Mouse (Mus musculus) embryonic facial prominence, embryonic 10.5 days (tissue): Measurements from ENCODE around the gene Sla2. TPM values are rescaled to one million over a fixed set of nuclear protein-coding genes. Genes with fewer than 3 reads are reported as not detected.
"Not testable (repeated sequence)": the region's sequence is repeated elsewhere in the genome, so short reads cannot be mapped to it uniquely, and the experiment has no call there.

Source experiments
- DNase-seq: peaks from one replicate; pipeline ENCODE4 v3.0.0-alpha.2; 2017; ENCODE audit warnings: low spot score
- H3K27ac ChIP-seq: fragments of 300-500 bp; sonication (generic); replicated peaks from 2 replicates; pipeline ENCODE4 v1.5.1; 2016; ENCODE audit warnings: mild to moderate bottlenecking
- H3K27me3 ChIP-seq: fragments of 300-500 bp; sonication (generic); replicated peaks from 2 replicates; pipeline ENCODE4 v1.6.1; 2016; ENCODE audit warnings: low read depth, mild to moderate bottlenecking; ENCODE audit not compliant: poor library complexity, severe bottlenecking
- H3K36me3 ChIP-seq: fragments of 300-500 bp; sonication (generic); replicated peaks from 2 replicates; pipeline ENCODE4 v1.6.1; 2016; ENCODE audit warnings: mild to moderate bottlenecking, moderate library complexity
- H3K4me1 ChIP-seq: fragments of 300-500 bp; sonication (generic); 2 replicates; pipeline ENCODE4 v1.6.1; 2016
- H3K4me3 ChIP-seq: fragments of 300-500 bp; sonication (generic); 2 replicates; pipeline ENCODE4 v1.5.1; 2016; ENCODE audit warnings: mild to moderate bottlenecking, moderate library complexity
- H3K9me3 ChIP-seq: fragments of 300-500 bp; sonication (generic); 2 replicates; pipeline ENCODE4 v1.6.1; 2016; ENCODE audit warnings: mild to moderate bottlenecking
- WGBS: fragments of 180-500 bp; shearing (Covaris S2); methylation state at CpG from one replicate; pipeline ENCODE4 v1.1.7; 2016; 5-methylcytosine and 5-hydroxymethylcytosine counted together
- polyA plus RNA-seq: library from polyadenylated mRNA; unstranded; fragments of >200 nt; fragmentation: Nextera tagmentation; extraction: Ambion mirVana; gene quantifications from 2 replicates; pipeline ENCODE4 v1.2.1, GENCODE M21; 2016

Gene Sla2
- polyA plus RNA-seq, 1 experiment from 2014 or later = 0.49 TPM

GRCm38 (mm10) chr2:156841028-156841840 is 45.8 kb downstream of the Sla2 start:
- peaks cover 41% of the 10 kb centered on the region for H3K36me3 ChIP-seq
- under 1% methylated on average over 42 of the region's 42 CpGs for WGBS

GRCm38 (mm10) chr2:156840301-156841027 is 46.5 kb downstream of the Sla2 start:
- Histone ChIP-seq H3K27ac (peak overlapping the region; percentile 99), H3K4me1 (peaks cover 58% of the 10 kb centered on the region), H3K36me3 (peaks cover 41% of the 10 kb centered on the region), H3K27me3 (no peaks in the 10 kb centered on the region), H3K9me3 (no peaks in the 10 kb centered on the region), H3K4me3 (peak overlapping the region; percentile 96)
- WGBS = 1% methylated on average over 75 of the region's 79 CpGs
- peak; percentile 86 for DNase-seq

More at GRCm38 (mm10) chr2:156841028-156841840, 45.8 kb downstream of the Sla2 start:
- no peaks in the 10 kb centered on the region for H3K9me3 ChIP-seq
- H3K27ac ChIP-seq = peak overlapping the region; percentile 99
- H3K4me1 ChIP-seq = peaks cover 63% of the 10 kb centered on the region
- H3K4me3 ChIP-seq = peak overlapping the region; percentile 96
- peak; percentile 73 for DNase-seq
- no peaks in the 10 kb centered on the region for H3K27me3 ChIP-seq

GRCm38 (mm10) chr2:156839319-156840191 is 47.4 kb downstream of the Sla2 start, which contains the start of gene Tgif2:
Tgif2 (plus strand) TSS chr2:156840007.
- WGBS = under 1% methylated on average over 61 of the region's 61 CpGs
- Histone ChIP-seq H3K4me3 (peak within 1 kb of the TSS; percentile 96), H3K36me3 (peaks cover 41% of the 10 kb centered on the region), H3K27me3 (no peaks in the 10 kb centered on the region), H3K9me3 (no peaks in the 10 kb centered on the region), H3K4me1 (peaks cover 49% of the 10 kb centered on the region), H3K27ac (peak within 1 kb of the TSS; percentile 99)
- DNase-seq = peak; percentile 99

GRCm38 (mm10) chr2:156838839-156839238 is 48.2 kb downstream of the Sla2 start:
- peaks cover 42% of the 10 kb centered on the region for H3K4me1 ChIP-seq
- peak overlapping the region; percentile 96 for H3K4me3 ChIP-seq
- 0 out of 2 replicates have a peak, but pooled peaks cover 5% of the 10 kb centered on the region for H3K9me3 ChIP-seq
- DNase-seq = no peak
- H3K27me3 ChIP-seq = no peaks in the 10 kb centered on the region
- WGBS = 65% methylated on average over 6 of the region's 6 CpGs
- H3K36me3 ChIP-seq = peaks cover 43% of the 10 kb centered on the region
- peak overlapping the region; percentile 99 for H3K27ac ChIP-seq

- Histone ChIP-seq H3K4me3 (no peak overlapping the region), H3K9me3 (peaks cover 31% of the 10 kb centered on the region), H3K4me1 (peaks cover 15% of the 10 kb centered on the region), H3K27ac (no peak overlapping the region), H3K27me3 (no peaks in the 10 kb centered on the region), H3K36me3 (peaks cover 88% of the 10 kb centered on the region)
- WGBS = 96% methylated on average over 11 of the region's 11 CpGs
- DNase-seq = no peak
Measured at GRCm38 (mm10) chr2:156834336-156834735, 52.7 kb downstream of the Sla2 start.

GRCm38 (mm10) chr2:156825128-156825527 is 61.9 kb downstream of the Sla2 start:
- H3K36me3 ChIP-seq = peaks cover 22% of the 10 kb centered on the region
- H3K4me3 ChIP-seq, DNase-seq, H3K9me3 ChIP-seq, H3K27ac ChIP-seq, H3K27me3 ChIP-seq, H3K4me1 ChIP-seq: not testable (repeated sequence)
- WGBS = 85% methylated on average over 6 of the region's 6 CpGs

Other genes starting within 250 kb of the Sla2 start
- 82.9 and 91.7 TPM in 2 replicates for gene Myl9, start 111.8 kb downstream of the Sla2 start, polyA plus RNA-seq
- gene Tgif2, start 47.2 kb downstream of the Sla2 start, polyA plus RNA-seq = 112 and 114 TPM in 2 replicates
- 9.9 and 10.0 TPM in 2 replicates for gene 4930518I15Rik, start 29.2 kb downstream of the Sla2 start, polyA plus RNA-seq
- gene Rab5if, start 24.1 kb downstream of the Sla2 start, polyA plus RNA-seq = 174 and 187 TPM in 2 replicates
- 40.4 and 41.1 TPM in 2 replicates for gene Ndrg3, start 104.9 kb upstream of the Sla2 start, polyA plus RNA-seq
- gene Dsn1, start 120.0 kb upstream of the Sla2 start, polyA plus RNA-seq = 51.7 and 53.8 TPM in 2 replicates
- 4.5 and 4.7 TPM in 2 replicates for gene Soga1, start 192.1 kb upstream of the Sla2 start, polyA plus RNA-seq
- not detected in 2 replicates for gene Tldc2, start 199.9 kb upstream of the Sla2 start, polyA plus RNA-seq
- 26.7 and 27.8 TPM in 2 replicates for gene Samhd1, start 248.1 kb upstream of the Sla2 start, polyA plus RNA-seq